Mouse (Mus musculus): Measurements from ENCODE around the gene Zbtb33. TPM values are rescaled to one million over a fixed set of nuclear protein-coding genes. Genes with fewer than 3 reads are reported as not detected.
A peak's percentile ranks its signal among the peaks of the same experiment; 100 is the strongest.
"Not testable (repeated sequence)": the region's sequence is repeated elsewhere in the genome, so short reads cannot be mapped to it uniquely, and the experiment has no call there.

The Zbtb33 gene
- 6.9 and 8.0 TPM in 2 replicates for polyA plus RNA-seq (2014; fragmentation: Nextera tagmentation; extraction: Ambion mirVana)

GRCm38 (mm10) chrX:38189552-38190457 lies at the start of gene Zbtb33:
Gene Zbtb33 (plus strand): TSS chrX:38189793.
- H3K36me3 ChIP-seq (ENCODE audit: control insufficient read depth, insufficient read depth, low read length): peaks cover 5% of the 10 kb centered on the region; the same call in 1 of the 2 replicates
- peak; percentile 95 for ATAC-seq (ENCODE audit: low FRiP score, low TSS enrichment)
- H3K9me3 ChIP-seq (ENCODE audit: control insufficient read depth, low read length): no peaks in the 10 kb centered on the region
- no peaks in the 10 kb centered on the region for H3K27me3 ChIP-seq (ENCODE audit: control insufficient read depth, insufficient read depth, low read length)
- H3K4me2 ChIP-seq (replicated peaks; ENCODE audit: low read depth, low read length): peak within 1 kb of the TSS; percentile 55
- H3K9ac ChIP-seq (ENCODE audit: low read depth, low read length): peak within 1 kb of the TSS; percentile 81
- H3K4me1 ChIP-seq (ENCODE audit: control insufficient read depth, insufficient read depth, low read length): no peaks in the 10 kb centered on the region
- peak within 1 kb of the TSS; percentile 78; the same call in 1 of the 2 replicates for H3K27ac ChIP-seq (ENCODE audit: low read depth, low read length)
- peak within 1 kb of the TSS; percentile 63 for H3K4me3 ChIP-seq (ENCODE audit: low read length)
- WGBS: 33% methylated on average over 63 of the region's 72 CpGs

- no peaks in the 10 kb centered on the region for H3K4me1 ChIP-seq (ENCODE audit: control insufficient read depth, insufficient read depth, low read length)
- H3K9me3 ChIP-seq (ENCODE audit: control insufficient read depth, low read length): no peaks in the 10 kb centered on the region
- WGBS: 75% methylated on average over 1 of the region's 1 CpGs
- no peak overlapping the region for H3K27ac ChIP-seq (ENCODE audit: low read depth, low read length)
- no peak overlapping the region for H3K9ac ChIP-seq (ENCODE audit: low read depth, low read length)
- no peaks in the 10 kb centered on the region for H3K27me3 ChIP-seq (ENCODE audit: control insufficient read depth, insufficient read depth, low read length)
- no peak for ATAC-seq (ENCODE audit: low FRiP score, low TSS enrichment)
- H3K36me3 ChIP-seq (ENCODE audit: control insufficient read depth, insufficient read depth, low read length): no peaks in the 10 kb centered on the region
- H3K4me2 ChIP-seq (replicated peaks; ENCODE audit: low read depth, low read length): no peak overlapping the region
- no peak overlapping the region for H3K4me3 ChIP-seq (ENCODE audit: low read length)
These were observed 30.5 kb upstream of the Zbtb33 start for GRCm38 (mm10) chrX:38159097-38159496.

- Histone ChIP-seq H3K4me1 (ENCODE audit: control insufficient read depth, insufficient read depth, low read length) (no peaks in the 10 kb centered on the region), H3K27ac (ENCODE audit: low read depth, low read length) (no peak overlapping the region), H3K36me3 (ENCODE audit: control insufficient read depth, insufficient read depth, low read length) (no peaks in the 10 kb centered on the region), H3K4me3 (ENCODE audit: low read length) (no peak overlapping the region), H3K4me2 (replicated peaks; ENCODE audit: low read depth, low read length) (no peak overlapping the region), H3K9ac (ENCODE audit: low read depth, low read length) (no peak overlapping the region), H3K9me3 (ENCODE audit: control insufficient read depth, low read length) (no peaks in the 10 kb centered on the region), H3K27me3 (ENCODE audit: control insufficient read depth, insufficient read depth, low read length) (no peaks in the 10 kb centered on the region)
- WGBS: 92% methylated on average over 3 of the region's 3 CpGs
- ATAC-seq (ENCODE audit: low FRiP score, low TSS enrichment): no peak
These were observed 24.3 kb upstream of the Zbtb33 start for GRCm38 (mm10) chrX:38165315-38165714.

- Histone ChIP-seq H3K4me2 (replicated peaks; ENCODE audit: low read depth, low read length) (no peak overlapping the region), H3K9ac (ENCODE audit: low read depth, low read length) (no peak overlapping the region), H3K27me3 (ENCODE audit: control insufficient read depth, insufficient read depth, low read length) (no peaks in the 10 kb centered on the region), H3K4me3 (ENCODE audit: low read length) (no peak overlapping the region), H3K4me1 (ENCODE audit: control insufficient read depth, insufficient read depth, low read length) (no peaks in the 10 kb centered on the region), H3K9me3 (ENCODE audit: control insufficient read depth, low read length) (no peaks in the 10 kb centered on the region), H3K27ac (ENCODE audit: low read depth, low read length) (no peak overlapping the region), H3K36me3 (ENCODE audit: control insufficient read depth, insufficient read depth, low read length) (no peaks in the 10 kb centered on the region)
- no peak for ATAC-seq (ENCODE audit: low FRiP score, low TSS enrichment)
- 80% methylated on average over 9 of the region's 9 CpGs for WGBS
These were observed 23.5 kb upstream of the Zbtb33 start for GRCm38 (mm10) chrX:38166064-38166463.

- no peak for ATAC-seq (ENCODE audit: low FRiP score, low TSS enrichment)
- Histone ChIP-seq H3K9ac (ENCODE audit: low read depth, low read length) (no peak overlapping the region), H3K4me1 (ENCODE audit: control insufficient read depth, insufficient read depth, low read length) (no peaks in the 10 kb centered on the region), H3K4me3 (ENCODE audit: low read length) (no peak overlapping the region), H3K27ac (ENCODE audit: low read depth, low read length) (no peak overlapping the region), H3K36me3 (ENCODE audit: control insufficient read depth, insufficient read depth, low read length) (no peaks in the 10 kb centered on the region), H3K9me3 (ENCODE audit: control insufficient read depth, low read length) (no peaks in the 10 kb centered on the region), H3K4me2 (replicated peaks; ENCODE audit: low read depth, low read length) (no peak overlapping the region), H3K27me3 (ENCODE audit: control insufficient read depth, insufficient read depth, low read length) (no peaks in the 10 kb centered on the region)
- 81% methylated on average over 4 of the region's 4 CpGs for WGBS
These were observed 23.0 kb upstream of the Zbtb33 start for GRCm38 (mm10) chrX:38166592-38166991.

- ATAC-seq (ENCODE audit: low FRiP score, low TSS enrichment): peak; percentile 79; the same call in 1 of the 2 replicates
- peak overlapping the region; percentile 29 for H3K4me2 ChIP-seq (replicated peaks; ENCODE audit: low read depth, low read length)
- 41% methylated on average over 19 of the region's 19 CpGs for WGBS
- H3K27me3 ChIP-seq (ENCODE audit: control insufficient read depth, insufficient read depth, low read length); H3K9ac ChIP-seq (ENCODE audit: low read depth, low read length); H3K27ac ChIP-seq (ENCODE audit: low read depth, low read length); H3K36me3 ChIP-seq (ENCODE audit: control insufficient read depth, insufficient read depth, low read length); H3K9me3 ChIP-seq (ENCODE audit: control insufficient read depth, low read length); H3K4me1 ChIP-seq (ENCODE audit: control insufficient read depth, insufficient read depth, low read length): not testable (repeated sequence)
- H3K4me3 ChIP-seq (ENCODE audit: low read length): peak overlapping the region; percentile 23; the same call in 1 of the 2 replicates
These were observed 9.7 kb upstream of the Zbtb33 start for GRCm38 (mm10) chrX:38179891-38180310.

GRCm38 (mm10) chrX:38180656-38181607 lies 8.7 kb upstream of the Zbtb33 start:
- ATAC-seq (ENCODE audit: low FRiP score, low TSS enrichment): peak; percentile 78
- Histone ChIP-seq H3K4me3 (ENCODE audit: low read length) (peak overlapping the region; percentile 38), H3K36me3 (ENCODE audit: control insufficient read depth, insufficient read depth, low read length) (no peaks in the 10 kb centered on the region), H3K27ac (ENCODE audit: low read depth, low read length) (no peak overlapping the region), H3K27me3 (ENCODE audit: control insufficient read depth, insufficient read depth, low read length) (no peaks in the 10 kb centered on the region), H3K4me1 (ENCODE audit: control insufficient read depth, insufficient read depth, low read length) (no peaks in the 10 kb centered on the region), H3K4me2 (replicated peaks; ENCODE audit: low read depth, low read length) (peak overlapping the region; percentile 58), H3K9ac (ENCODE audit: low read depth, low read length) (peak overlapping the region; percentile 19; the same call in 1 of the 2 replicates), H3K9me3 (ENCODE audit: control insufficient read depth, low read length) (peaks cover 3% of the 10 kb centered on the region; the same call in 1 of the 2 replicates)
- 31% methylated on average over 38 of the region's 38 CpGs for WGBS

- no peak overlapping the region for H3K9ac ChIP-seq (ENCODE audit: low read depth, low read length)
- no peaks in the 10 kb centered on the region for H3K4me1 ChIP-seq (ENCODE audit: control insufficient read depth, insufficient read depth, low read length)
- WGBS: 25% methylated on average over 13 of the region's 15 CpGs
- H3K9me3 ChIP-seq (ENCODE audit: control insufficient read depth, low read length): peaks cover 3% of the 10 kb centered on the region; the same call in 1 of the 2 replicates
- peak overlapping the region; percentile 58 for H3K4me2 ChIP-seq (replicated peaks; ENCODE audit: low read depth, low read length)
- no peaks in the 10 kb centered on the region for H3K27me3 ChIP-seq (ENCODE audit: control insufficient read depth, insufficient read depth, low read length)
- no peaks in the 10 kb centered on the region for H3K36me3 ChIP-seq (ENCODE audit: control insufficient read depth, insufficient read depth, low read length)
- ATAC-seq (ENCODE audit: low FRiP score, low TSS enrichment): peak; percentile 68
- peak overlapping the region; percentile 38; the same call in 1 of the 2 replicates for H3K4me3 ChIP-seq (ENCODE audit: low read length)
- H3K27ac ChIP-seq (ENCODE audit: low read depth, low read length): no peak overlapping the region
These were observed 7.9 kb upstream of the Zbtb33 start for GRCm38 (mm10) chrX:38181608-38182258.
